Mouse (Mus musculus) lung, embryonic 16.5 days (tissue): Measurements from ENCODE around the gene Dpf1. TPM values are rescaled to one million over a fixed set of nuclear protein-coding genes. Genes with fewer than 3 reads are reported as not detected.

Experiments
- ATAC-seq: fragments of 200-750 bp; cut with Nextera tagmentation; 2 replicates; pipeline ENCODE4 v1.8.0; 2017; ENCODE audit warnings: low read depth, mild to moderate bottlenecking, moderate library complexity
- H3K27ac ChIP-seq: fragments of 300-500 bp; sonication (generic); 2 replicates; pipeline ENCODE4 v1.5.1; 2014; ENCODE audit warnings: mild to moderate bottlenecking, control low read depth, low read length
- H3K27me3 ChIP-seq: fragments of 300-500 bp; sonication (generic); 2 replicates; pipeline ENCODE4 v1.6.1; 2014; ENCODE audit warnings: low read depth, low read length, mixed read lengths; ENCODE audit not compliant: control insufficient read depth, insufficient read depth
- H3K36me3 ChIP-seq: fragments of 300-500 bp; sonication (generic); 2 replicates; pipeline ENCODE4 v1.6.1; 2014; ENCODE audit warnings: low read length; ENCODE audit not compliant: control insufficient read depth, insufficient read depth
- H3K4me1 ChIP-seq: fragments of 300-500 bp; sonication (generic); replicated peaks from 2 replicates; pipeline ENCODE4 v1.6.1; 2014; ENCODE audit warnings: low read length, mixed read lengths; ENCODE audit not compliant: control insufficient read depth, insufficient read depth
- H3K4me2 ChIP-seq: fragments of 300-500 bp; sonication (generic); 2 replicates; pipeline ENCODE4 v1.6.1; 2014; ENCODE audit warnings: low read depth, low read length, control low read depth
- H3K4me3 ChIP-seq: fragments of 300-500 bp; sonication (generic); 2 replicates; pipeline ENCODE4 v1.5.1; 2014; ENCODE audit warnings: mild to moderate bottlenecking, low read length, control low read depth
- H3K9ac ChIP-seq: fragments of 300-500 bp; sonication (generic); 2 replicates; pipeline ENCODE4 v1.6.1; 2014; ENCODE audit warnings: low read length, control low read depth
- H3K9me3 ChIP-seq: fragments of 300-500 bp; sonication (generic); 2 replicates; pipeline ENCODE4 v1.6.1; 2016; ENCODE audit warnings: low read length; ENCODE audit not compliant: control insufficient read depth
- WGBS: fragments of 180-500 bp; shearing (Covaris S2); extraction: QIAGEN DNeasy Blood & Tissue Kit; methylation state at CpG from one replicate; pipeline ENCODE4 v1.1.7; 2014; 5-methylcytosine and 5-hydroxymethylcytosine counted together
- polyA plus RNA-seq: library from polyadenylated mRNA; unstranded; fragments of >200 nt; fragmentation: Nextera tagmentation; extraction: Ambion mirVana; gene quantifications from 2 replicates; pipeline ENCODE4 v1.2.1, GENCODE M21; 2015

The Dpf1 gene
- polyA plus RNA-seq, 1 experiment from 2014 or later = 8.7 TPM

- Histone ChIP-seq H3K36me3 (peaks cover 6% of the 10 kb centered on the region; the same call in 1 of the 2 replicates), H3K27me3 (no peaks in the 10 kb centered on the region), H3K27ac (no peak overlapping the region), H3K9me3 (no peaks in the 10 kb centered on the region), H3K4me2 (no peak overlapping the region), H3K9ac (no peak overlapping the region), H3K4me1 (no peaks in the 10 kb centered on the region), H3K4me3 (no peak overlapping the region)
- ATAC-seq = no peak
- WGBS = 81% methylated on average over 13 of the region's 13 CpGs
Observed at GRCm38 (mm10) chr7:29367166-29368003, 63.6 kb downstream of the Dpf1 start.

Other genes starting within 250 kb of the Dpf1 start
- 0.44 and 0.58 TPM in 2 replicates for gene Ryr1, start 178.8 kb upstream of the Dpf1 start, polyA plus RNA-seq
- 1.4 and 2.3 TPM in 2 replicates for gene Rasgrp4, start 169.1 kb upstream of the Dpf1 start, polyA plus RNA-seq
- 17.6 and 21.0 TPM in 2 replicates for gene Fam98c, start 147.7 kb upstream of the Dpf1 start, polyA plus RNA-seq
- 0.67 and 1.5 TPM in 2 replicates for gene Ggn, start 133.7 kb upstream of the Dpf1 start, polyA plus RNA-seq
- 1.2 and 2.0 TPM in 2 replicates for gene Spred3, start 133.5 kb upstream of the Dpf1 start, polyA plus RNA-seq
- gene Psmd8, start 123.2 kb upstream of the Dpf1 start, polyA plus RNA-seq = 256 and 273 TPM in 2 replicates
- 1.1 and 1.7 TPM in 2 replicates for gene Catsperg1, start 89.9 kb upstream of the Dpf1 start, polyA plus RNA-seq
- gene Kcnk6, start 71.4 kb upstream of the Dpf1 start, polyA plus RNA-seq = 1.6 and 2.9 TPM in 2 replicates
- gene Yif1b, start 65.6 kb upstream of the Dpf1 start, polyA plus RNA-seq = 126 and 136 TPM in 2 replicates
- 21.9 and 32.5 TPM in 2 replicates for gene 2200002D01Rik, start 55.5 kb upstream of the Dpf1 start, polyA plus RNA-seq
- gene Spint2, start 22.0 kb upstream of the Dpf1 start, polyA plus RNA-seq = 309 and 317 TPM in 2 replicates
- 157 and 162 TPM in 2 replicates for gene Ppp1r14a, start 14.6 kb upstream of the Dpf1 start, polyA plus RNA-seq
- 21.6 and 21.8 TPM in 2 replicates for gene Sipa1l3, start 214.7 kb downstream of the Dpf1 start, polyA plus RNA-seq